Mouse (Mus musculus): ENCODE measurements around the gene Kmt2d. TPM values are rescaled to one million over a fixed set of nuclear protein-coding genes. Genes with fewer than 3 reads are reported as not detected.

Gene Kmt2d
- polyA plus RNA-seq, 1 experiment from 2014 or later = 8.5 TPM

DNA sequence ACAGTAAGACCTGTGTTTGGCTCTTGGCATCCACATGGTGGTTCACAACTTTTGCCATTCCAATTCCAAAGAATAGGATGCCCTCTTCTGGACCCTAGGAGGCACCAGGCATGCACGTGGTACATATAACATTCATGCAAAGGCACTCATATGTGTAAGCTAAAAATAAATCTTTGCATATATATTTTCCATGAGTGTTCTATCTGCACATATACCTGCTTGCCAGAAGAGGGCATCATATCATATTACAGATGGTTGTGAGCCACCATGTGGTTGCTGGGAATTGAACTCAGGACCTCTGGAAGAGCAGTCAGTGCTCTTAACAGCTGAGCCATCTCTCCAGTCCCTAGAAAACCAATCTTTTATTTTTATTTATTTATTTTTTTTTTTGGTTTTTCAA is 30.5 kb upstream of the Kmt2d start:
- ATAC-seq (replicated peaks; ENCODE audit: extremely low read depth, insufficient read depth, low FRiP score) = no peak
- WGBS = 37% methylated on average over 1 of the region's 1 CpGs

GRCm38 (mm10) chr15:98897928-98898800 is 27.2 kb upstream of the Kmt2d start, which contains the start of gene Dhh:
Gene Dhh (minus strand): TSS chr15:98898540.
- ATAC-seq (replicated peaks; ENCODE audit: extremely low read depth, insufficient read depth, low FRiP score) = 0 out of 2 replicates have a peak, but pooled peaks have one; percentile 12
- H3K36me3 ChIP-seq (ENCODE audit: control insufficient read depth, insufficient read depth) = no peaks in the 10 kb centered on the region; the same call in 1 of the 2 replicates
- peaks cover 61% of the 10 kb centered on the region for H3K27me3 ChIP-seq (ENCODE audit: control insufficient read depth, insufficient read depth, low read length)
- H3K4me3 ChIP-seq (ENCODE audit: low read length) = peak within 1 kb of the TSS; percentile 41
- peak within 1 kb of the TSS; percentile 60 for H3K4me2 ChIP-seq (ENCODE audit: low read depth, low read length)
- H3K9me3 ChIP-seq (replicated peaks; ENCODE audit: control insufficient read depth, low read length) = no peaks in the 10 kb centered on the region
- WGBS = 3% methylated on average over 41 of the region's 41 CpGs
- peak within 1 kb of the TSS; percentile 11 for H3K9ac ChIP-seq (ENCODE audit: low read length)
- H3K27ac ChIP-seq (ENCODE audit: low read length) = no peak within 1 kb of the TSS
- H3K4me1 ChIP-seq (ENCODE audit: control insufficient read depth, insufficient read depth, low read length) = peaks cover 33% of the 10 kb centered on the region

More for the DNA sequence above, 30.5 kb upstream of the Kmt2d start:
- H3K4me2 ChIP-seq (ENCODE audit: low read depth, low read length) = no peak overlapping the region
- H3K9me3 ChIP-seq (replicated peaks; ENCODE audit: control insufficient read depth, low read length) = no peaks in the 10 kb centered on the region
- H3K36me3 ChIP-seq (ENCODE audit: control insufficient read depth, insufficient read depth) = peaks cover 11% of the 10 kb centered on the region; the same call in 1 of the 2 replicates
- no peak overlapping the region for H3K4me3 ChIP-seq (ENCODE audit: low read length)
- no peak overlapping the region for H3K9ac ChIP-seq (ENCODE audit: low read length)
- H3K4me1 ChIP-seq (ENCODE audit: control insufficient read depth, insufficient read depth, low read length) = peaks cover 12% of the 10 kb centered on the region
- H3K27ac ChIP-seq (ENCODE audit: low read length) = no peak overlapping the region
- peaks cover 32% of the 10 kb centered on the region for H3K27me3 ChIP-seq (ENCODE audit: control insufficient read depth, insufficient read depth, low read length)

DNA sequence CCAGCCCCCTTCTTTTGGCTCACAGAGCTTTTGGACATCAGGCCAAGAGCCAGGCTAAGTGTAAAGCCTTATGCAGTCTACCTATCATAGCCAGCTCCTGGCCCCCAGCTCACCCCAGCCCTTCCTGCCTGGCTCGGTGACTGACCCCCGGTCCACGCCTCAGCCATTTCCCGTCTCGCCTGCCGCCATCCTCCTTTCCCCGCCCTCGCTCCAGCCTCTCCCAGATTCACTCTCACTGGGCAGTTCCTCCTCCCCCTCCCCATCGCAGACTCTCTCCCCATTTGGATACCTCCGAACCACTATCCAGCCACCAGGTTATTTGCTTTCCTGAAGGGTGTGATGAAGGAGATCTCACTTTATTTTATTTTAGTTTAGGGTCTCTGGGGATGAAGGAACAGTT is 26.5 kb upstream of the Kmt2d start:
- no peaks in the 10 kb centered on the region for H3K9me3 ChIP-seq (replicated peaks; ENCODE audit: control insufficient read depth, low read length)
- H3K4me1 ChIP-seq (ENCODE audit: control insufficient read depth, insufficient read depth, low read length) = peaks cover 33% of the 10 kb centered on the region
- peak overlapping the region; percentile 41 for H3K4me3 ChIP-seq (ENCODE audit: low read length)
- 12% methylated on average over 10 of the region's 10 CpGs for WGBS
- H3K36me3 ChIP-seq (ENCODE audit: control insufficient read depth, insufficient read depth) = no peaks in the 10 kb centered on the region
- H3K9ac ChIP-seq (ENCODE audit: low read length) = no peak overlapping the region
- peaks cover 65% of the 10 kb centered on the region for H3K27me3 ChIP-seq (ENCODE audit: control insufficient read depth, insufficient read depth, low read length)
- ATAC-seq (replicated peaks; ENCODE audit: extremely low read depth, insufficient read depth, low FRiP score) = 0 out of 2 replicates have a peak, but pooled peaks have one; percentile 20
- H3K27ac ChIP-seq (ENCODE audit: low read length) = no peak overlapping the region
- peak overlapping the region; percentile 60 for H3K4me2 ChIP-seq (ENCODE audit: low read depth, low read length)

- Histone ChIP-seq H3K4me2 (ENCODE audit: low read depth, low read length) (peak overlapping the region; percentile 99), H3K4me3 (ENCODE audit: low read length) (peak overlapping the region; percentile 50), H3K9ac (ENCODE audit: low read length) (peak overlapping the region; percentile 70), H3K36me3 (ENCODE audit: control insufficient read depth, insufficient read depth) (no peaks in the 10 kb centered on the region), H3K27ac (ENCODE audit: low read length) (peak overlapping the region; percentile 37; the same call in 1 of the 2 replicates), H3K9me3 (replicated peaks; ENCODE audit: control insufficient read depth, low read length) (no peaks in the 10 kb centered on the region), H3K27me3 (ENCODE audit: control insufficient read depth, insufficient read depth, low read length) (peaks cover 65% of the 10 kb centered on the region), H3K4me1 (ENCODE audit: control insufficient read depth, insufficient read depth, low read length) (peaks cover 33% of the 10 kb centered on the region)
- 5% methylated on average over 41 of the region's 41 CpGs for WGBS
- 0 out of 2 replicates have a peak, but pooled peaks have one; percentile 5 for ATAC-seq (replicated peaks; ENCODE audit: extremely low read depth, insufficient read depth, low FRiP score)
Measured at GRCm38 (mm10) chr15:98895635-98896589, 24.9 kb upstream of the Kmt2d start.

DNA sequence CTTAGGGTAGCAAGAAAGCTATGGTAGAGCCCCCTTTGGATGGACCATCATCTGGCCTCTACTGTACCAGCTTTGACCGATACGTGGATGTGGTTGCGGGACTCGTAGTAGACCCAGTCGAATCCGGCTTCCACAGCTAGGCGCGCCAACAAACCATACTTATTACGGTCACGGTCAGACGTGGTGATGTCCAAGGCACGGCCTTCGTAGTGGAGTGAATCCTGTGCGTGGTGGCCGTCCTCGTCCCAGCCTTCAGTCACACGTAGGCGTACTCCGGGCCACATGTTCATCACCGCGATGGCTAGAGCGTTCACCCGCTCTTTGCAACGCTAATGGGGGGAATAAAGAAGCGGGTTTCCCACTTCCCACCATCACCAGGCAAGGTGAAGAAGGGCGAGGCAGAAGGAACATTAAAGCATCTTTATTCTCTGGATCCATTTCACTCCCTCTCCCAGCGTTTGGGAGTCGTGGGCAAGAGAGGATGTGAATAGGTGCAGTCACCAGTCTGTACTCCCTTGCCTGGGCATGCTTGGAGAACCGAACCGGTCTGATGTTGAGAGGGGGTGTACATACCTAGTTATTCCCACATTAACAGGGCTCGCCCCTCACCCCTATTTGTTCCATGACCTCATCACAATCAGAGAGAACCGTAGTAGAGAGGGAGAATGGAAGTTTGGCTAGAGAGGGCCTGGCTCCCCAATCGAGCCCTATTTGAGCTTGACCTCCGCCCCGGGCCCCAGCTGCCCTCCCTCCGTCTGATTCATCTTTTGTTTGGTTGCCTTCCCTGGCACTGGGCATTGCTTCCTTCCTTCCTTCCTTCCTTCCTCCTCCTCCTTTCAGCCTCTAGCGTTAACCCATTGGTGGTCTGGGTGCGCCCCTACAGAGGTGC is 24.0 kb upstream of the Kmt2d start:
- peak overlapping the region; percentile 66 for H3K4me3 ChIP-seq (ENCODE audit: low read length)
- no peak overlapping the region for H3K27ac ChIP-seq (ENCODE audit: low read length)
- H3K4me2 ChIP-seq (ENCODE audit: low read depth, low read length) = peak overlapping the region; percentile 99
- H3K36me3 ChIP-seq (ENCODE audit: control insufficient read depth, insufficient read depth) = no peaks in the 10 kb centered on the region
- no peaks in the 10 kb centered on the region for H3K9me3 ChIP-seq (replicated peaks; ENCODE audit: control insufficient read depth, low read length)
- peaks cover 33% of the 10 kb centered on the region for H3K4me1 ChIP-seq (ENCODE audit: control insufficient read depth, insufficient read depth, low read length)
- WGBS = 9% methylated on average over 38 of the region's 38 CpGs
- ATAC-seq (replicated peaks; ENCODE audit: extremely low read depth, insufficient read depth, low FRiP score) = no peak
- peak overlapping the region; percentile 70 for H3K9ac ChIP-seq (ENCODE audit: low read length)
- peaks cover 61% of the 10 kb centered on the region for H3K27me3 ChIP-seq (ENCODE audit: control insufficient read depth, insufficient read depth, low read length)

DNA sequence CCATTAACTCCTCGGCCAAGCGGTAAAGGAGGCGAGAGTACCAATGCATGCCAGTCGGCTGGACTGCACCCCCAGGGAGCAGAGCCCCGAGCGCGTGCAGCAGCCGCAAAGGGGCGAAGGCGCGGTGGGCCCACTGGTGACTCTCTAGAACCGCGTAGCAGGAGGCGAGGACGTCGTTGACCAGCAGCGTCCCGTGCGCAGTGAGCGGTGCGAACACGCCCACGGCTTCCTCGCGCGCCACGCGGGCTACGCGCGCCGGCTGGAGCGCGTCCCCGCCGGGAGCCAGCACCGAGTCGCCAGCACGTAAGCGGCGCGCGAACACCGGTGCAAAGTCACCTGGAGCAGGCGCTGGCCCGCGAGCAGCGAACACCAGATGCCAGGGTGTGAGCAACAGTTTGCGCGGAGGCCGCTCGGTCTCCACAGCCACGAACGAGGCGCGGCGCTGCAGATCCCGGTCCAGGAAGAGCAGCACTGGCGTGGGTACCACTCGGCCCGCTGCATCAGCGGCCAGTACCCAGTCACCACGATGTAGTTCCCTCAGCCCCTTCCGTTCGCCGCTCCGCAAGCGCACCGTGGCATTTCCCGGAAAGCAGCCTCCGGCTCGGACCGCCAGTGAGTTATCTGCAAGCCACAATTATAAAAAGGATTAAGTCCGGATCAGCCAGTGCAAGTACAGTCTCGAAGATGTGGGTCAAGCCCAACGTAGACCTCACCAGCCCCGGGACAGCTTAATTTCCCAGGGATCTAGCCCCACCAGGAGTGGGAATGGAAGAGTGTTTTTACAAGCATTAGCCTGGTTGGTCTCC is 23.1 kb upstream of the Kmt2d start, which contains the start of gene Rhebl1:
Rhebl1 (minus strand) TSS at position 601 of the 806 bp plus-strand sequence.
- no peaks in the 10 kb centered on the region for H3K9me3 ChIP-seq (replicated peaks; ENCODE audit: control insufficient read depth, low read length)
- no peaks in the 10 kb centered on the region for H3K36me3 ChIP-seq (ENCODE audit: control insufficient read depth, insufficient read depth)
- H3K27me3 ChIP-seq (ENCODE audit: control insufficient read depth, insufficient read depth, low read length) = peaks cover 58% of the 10 kb centered on the region
- H3K27ac ChIP-seq (ENCODE audit: low read length) = no peak within 1 kb of the TSS
- 0 out of 2 replicates have a peak, but pooled peaks have one; percentile 12 for ATAC-seq (replicated peaks; ENCODE audit: extremely low read depth, insufficient read depth, low FRiP score)
- H3K9ac ChIP-seq (ENCODE audit: low read length) = peak within 1 kb of the TSS; percentile 70
- under 1% methylated on average over 77 of the region's 77 CpGs for WGBS
- H3K4me2 ChIP-seq (ENCODE audit: low read depth, low read length) = peak within 1 kb of the TSS; percentile 99
- H3K4me1 ChIP-seq (ENCODE audit: control insufficient read depth, insufficient read depth, low read length) = peaks cover 33% of the 10 kb centered on the region
- H3K4me3 ChIP-seq (ENCODE audit: low read length) = peak within 1 kb of the TSS; percentile 66

DNA sequence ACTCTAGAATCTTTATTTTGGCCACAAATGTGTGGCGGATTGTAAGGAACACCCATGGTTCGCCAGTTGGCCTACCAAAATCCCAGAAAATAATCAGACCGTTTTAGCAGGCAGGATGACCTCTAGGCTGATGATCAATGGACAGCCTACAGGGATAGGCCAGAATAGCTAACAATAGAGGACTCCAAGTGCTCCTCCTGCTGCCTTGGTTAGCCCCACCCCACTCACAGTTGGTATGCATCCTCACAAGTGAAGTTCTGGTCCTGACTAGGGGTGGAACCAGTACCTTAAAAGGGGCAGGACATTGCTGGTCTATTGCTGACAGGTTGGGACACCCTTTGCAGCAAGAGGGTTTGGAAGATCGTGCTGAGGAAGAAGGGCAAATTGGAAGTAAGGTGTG is 22.0 kb upstream of the Kmt2d start:
- no peak overlapping the region for H3K27ac ChIP-seq (ENCODE audit: low read length)
- H3K9ac ChIP-seq (ENCODE audit: low read length) = no peak overlapping the region
- H3K4me2 ChIP-seq (ENCODE audit: low read depth, low read length) = no peak overlapping the region
- no peaks in the 10 kb centered on the region for H3K9me3 ChIP-seq (replicated peaks; ENCODE audit: control insufficient read depth, low read length)
- H3K4me3 ChIP-seq (ENCODE audit: low read length) = no peak overlapping the region
- H3K27me3 ChIP-seq (ENCODE audit: control insufficient read depth, insufficient read depth, low read length) = peaks cover 48% of the 10 kb centered on the region
- H3K4me1 ChIP-seq (ENCODE audit: control insufficient read depth, insufficient read depth, low read length) = peaks cover 31% of the 10 kb centered on the region
- 72% methylated on average over 4 of the region's 4 CpGs for WGBS
- no peaks in the 10 kb centered on the region for H3K36me3 ChIP-seq (ENCODE audit: control insufficient read depth, insufficient read depth)
- no peak for ATAC-seq (replicated peaks; ENCODE audit: extremely low read depth, insufficient read depth, low FRiP score)

All from heart, embryonic 16.5 days (tissue).